Mouse (Mus musculus) midbrain, embryonic 14.5 days (tissue): ENCODE measurements around the gene Gm20388. TPM values are rescaled to one million over a fixed set of nuclear protein-coding genes. Genes with fewer than 3 reads are reported as not detected.

Source experiments
- ATAC-seq: fragments of 200-750 bp; cut with Nextera tagmentation; 2 replicates; pipeline ENCODE4 v1.8.0; 2017; ENCODE audit warnings: moderate number of reproducible peaks, moderate library complexity; ENCODE audit not compliant: low FRiP score, low TSS enrichment
- DNase-seq: peaks from one replicate; pipeline ENCODE4 v3.0.0-alpha.2; 2015
- H3K27ac ChIP-seq: fragments of 300-500 bp; sonication (generic); replicated peaks from 2 replicates; pipeline ENCODE4 v1.5.1; 2014; ENCODE audit warnings: mild to moderate bottlenecking, low read depth, low read length, moderate library complexity
- H3K27me3 ChIP-seq: fragments of 300-500 bp; sonication (generic); 2 replicates; pipeline ENCODE4 v1.6.1; 2014; ENCODE audit warnings: low read length, control low read depth, mixed read lengths; ENCODE audit not compliant: control insufficient read depth, insufficient read depth
- H3K36me3 ChIP-seq: fragments of 300-500 bp; sonication (generic); 2 replicates; pipeline ENCODE4 v1.6.1; 2014; ENCODE audit warnings: low read length, control low read depth; ENCODE audit not compliant: control insufficient read depth, insufficient read depth
- H3K4me1 ChIP-seq: fragments of 300-500 bp; sonication (generic); 2 replicates; pipeline ENCODE4 v1.6.1; 2014; ENCODE audit warnings: mild to moderate bottlenecking, antibody characterized with exemption, low read length, control low read depth; ENCODE audit not compliant: control insufficient read depth, insufficient read depth
- H3K4me2 ChIP-seq: fragments of 300-500 bp; sonication (generic); 2 replicates; pipeline ENCODE4 v1.6.1; 2014; ENCODE audit warnings: mild to moderate bottlenecking, low read length, moderate library complexity
- H3K4me3 ChIP-seq: fragments of 300-500 bp; sonication (generic); replicated peaks from 2 replicates; pipeline ENCODE4 v1.5.1; 2014; ENCODE audit warnings: low read depth, low read length
- H3K9ac ChIP-seq: fragments of 300-500 bp; sonication (generic); replicated peaks from 2 replicates; pipeline ENCODE4 v1.6.1; 2014; ENCODE audit warnings: mild to moderate bottlenecking, low read length, moderate library complexity
- H3K9me3 ChIP-seq: fragments of 300-500 bp; sonication (generic); 2 replicates; pipeline ENCODE4 v1.6.1; 2016; ENCODE audit warnings: low read length, control low read depth, mixed read lengths; ENCODE audit not compliant: control insufficient read depth
- WGBS: fragments of 180-500 bp; shearing (Covaris S2); extraction: QIAGEN DNeasy Blood & Tissue Kit; methylation state at CpG from one replicate; pipeline ENCODE4 v1.1.7; 2014; 5-methylcytosine and 5-hydroxymethylcytosine counted together
- polyA plus RNA-seq: library from polyadenylated mRNA; unstranded; fragments of >200 nt; fragmentation: Nextera tagmentation; extraction: Ambion mirVana; gene quantifications from 2 replicates; pipeline ENCODE4 v1.2.1, GENCODE M21; 2014

The Gm20388 gene
- polyA plus RNA-seq, 1 experiment from 2014 or later = 4.1 TPM

DNA sequence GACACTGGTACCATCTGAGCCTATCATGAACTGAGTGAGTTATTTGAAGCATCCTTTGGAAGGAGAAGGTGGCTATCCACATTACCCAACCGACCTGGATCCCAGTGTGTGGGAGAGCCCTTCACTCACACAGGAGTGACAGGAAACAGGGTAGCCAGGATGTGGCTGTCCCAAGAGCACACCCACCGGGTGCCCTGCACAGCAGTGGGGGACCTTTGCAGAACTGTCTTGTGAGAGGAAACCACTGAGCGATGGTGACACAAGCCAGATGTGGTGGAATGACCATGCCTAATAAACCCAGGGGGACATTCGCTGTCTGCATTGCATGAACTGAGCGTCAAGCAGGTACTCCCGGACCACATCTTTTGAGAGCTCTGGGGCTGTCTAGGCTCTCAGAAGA is 116.3 kb downstream of the Gm20388 start:
- H3K4me3 ChIP-seq = no peak overlapping the region
- H3K27ac ChIP-seq = no peak overlapping the region
- H3K9ac ChIP-seq = no peak overlapping the region
- no peak overlapping the region for H3K4me2 ChIP-seq
- no peaks in the 10 kb centered on the region for H3K9me3 ChIP-seq
- 89% methylated on average over 6 of the region's 6 CpGs for WGBS
- no peak for DNase-seq
- H3K4me1 ChIP-seq = no peaks in the 10 kb centered on the region
- H3K27me3 ChIP-seq = no peaks in the 10 kb centered on the region
- ATAC-seq = no peak
- no peaks in the 10 kb centered on the region for H3K36me3 ChIP-seq

DNA sequence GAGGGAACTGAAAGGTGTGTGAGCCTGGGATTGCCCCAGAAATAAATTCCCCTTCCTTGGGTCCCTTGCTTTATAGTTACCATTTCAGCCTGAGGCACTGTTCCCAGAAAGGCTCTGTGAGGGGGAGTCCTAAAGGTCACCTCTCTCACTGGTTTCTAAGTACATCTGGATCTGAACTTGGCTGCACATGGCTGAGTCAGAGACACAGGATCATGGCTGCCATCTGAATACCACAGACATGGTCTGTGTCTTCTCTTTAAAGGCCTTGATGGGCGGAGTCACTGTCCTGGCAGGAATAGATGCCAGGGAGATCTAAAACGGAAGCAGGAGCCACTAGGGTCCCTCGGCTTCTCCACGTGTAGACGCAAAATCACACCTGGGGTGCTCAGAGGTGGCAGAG is 119.8 kb downstream of the Gm20388 start:
- 78% methylated on average over 5 of the region's 5 CpGs for WGBS
- DNase-seq = no peak

DNA sequence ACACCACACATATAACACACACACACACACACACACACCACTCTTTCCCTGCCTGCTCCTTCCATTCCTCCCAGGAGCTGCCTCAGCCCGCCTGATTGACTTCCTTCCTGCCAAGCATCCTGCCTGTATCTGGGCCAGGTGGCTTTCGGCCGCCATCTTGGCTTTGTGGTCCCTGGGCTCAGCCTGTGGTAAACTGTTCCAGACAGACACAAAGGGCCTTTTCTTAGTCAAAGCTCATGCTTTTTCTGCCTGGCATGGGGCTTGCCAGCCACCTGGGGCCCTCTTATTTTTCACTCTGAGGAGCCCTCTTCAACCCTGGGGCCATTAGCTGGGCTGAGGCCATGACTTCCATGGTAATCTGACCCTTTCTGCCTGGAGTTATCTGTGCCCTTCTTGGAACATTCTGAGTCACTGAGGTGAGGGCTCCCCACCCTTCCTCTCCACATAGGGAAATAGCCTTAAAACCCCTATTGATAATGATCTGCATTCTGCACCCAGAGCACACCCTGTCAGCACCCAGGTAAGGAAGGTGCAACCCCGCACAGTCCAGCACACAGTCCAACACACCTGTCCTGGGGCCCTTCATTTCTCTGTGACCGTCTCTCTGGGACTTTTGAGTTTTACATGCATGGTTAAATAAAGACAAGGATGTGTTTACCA is 122.0 kb downstream of the Gm20388 start:
- no peaks in the 10 kb centered on the region for H3K27me3 ChIP-seq
- no peaks in the 10 kb centered on the region for H3K36me3 ChIP-seq
- H3K9ac ChIP-seq = no peak overlapping the region
- WGBS = 93% methylated on average over 5 of the region's 5 CpGs
- DNase-seq = no peak
- no peaks in the 10 kb centered on the region for H3K9me3 ChIP-seq
- no peak for ATAC-seq
- H3K27ac ChIP-seq = no peak overlapping the region
- H3K4me2 ChIP-seq = no peak overlapping the region
- no peak overlapping the region for H3K4me3 ChIP-seq
- H3K4me1 ChIP-seq = no peaks in the 10 kb centered on the region

More for the DNA sequence above, 119.8 kb downstream of the Gm20388 start:
- Histone ChIP-seq H3K36me3 (no peaks in the 10 kb centered on the region), H3K4me2 (no peak overlapping the region), H3K4me1 (no peaks in the 10 kb centered on the region), H3K9ac (no peak overlapping the region), H3K27ac (no peak overlapping the region), H3K27me3 (no peaks in the 10 kb centered on the region), H3K4me3 (no peak overlapping the region), H3K9me3 (no peaks in the 10 kb centered on the region)
- no peak for ATAC-seq

DNA sequence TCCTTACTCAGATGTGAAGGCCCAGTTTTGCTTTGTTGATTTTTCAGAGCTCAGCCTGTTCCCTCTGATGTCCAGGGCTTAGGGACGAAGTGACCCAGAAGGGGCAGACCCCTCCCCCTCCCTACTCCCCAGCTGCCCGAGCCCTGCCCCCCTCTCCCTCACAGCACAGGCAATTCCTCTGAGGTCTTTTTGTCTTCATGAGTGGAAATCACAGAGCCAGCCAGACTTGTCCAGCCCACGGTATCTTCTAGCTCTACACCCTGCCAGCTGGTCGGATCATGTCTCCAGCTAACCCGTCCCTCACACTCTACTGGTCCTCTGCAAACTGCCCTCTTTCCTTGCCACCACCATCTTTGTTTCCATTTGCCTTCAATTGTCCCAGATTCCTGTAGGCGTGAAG is 123.8 kb downstream of the Gm20388 start:
- Histone ChIP-seq H3K4me2 (no peak overlapping the region), H3K36me3 (no peaks in the 10 kb centered on the region), H3K4me3 (no peak overlapping the region), H3K27me3 (no peaks in the 10 kb centered on the region), H3K9me3 (no peaks in the 10 kb centered on the region), H3K9ac (no peak overlapping the region), H3K4me1 (no peaks in the 10 kb centered on the region), H3K27ac (no peak overlapping the region)
- DNase-seq (no peak), ATAC-seq (no peak)
- WGBS = 31% methylated on average over 6 of the region's 6 CpGs

DNA sequence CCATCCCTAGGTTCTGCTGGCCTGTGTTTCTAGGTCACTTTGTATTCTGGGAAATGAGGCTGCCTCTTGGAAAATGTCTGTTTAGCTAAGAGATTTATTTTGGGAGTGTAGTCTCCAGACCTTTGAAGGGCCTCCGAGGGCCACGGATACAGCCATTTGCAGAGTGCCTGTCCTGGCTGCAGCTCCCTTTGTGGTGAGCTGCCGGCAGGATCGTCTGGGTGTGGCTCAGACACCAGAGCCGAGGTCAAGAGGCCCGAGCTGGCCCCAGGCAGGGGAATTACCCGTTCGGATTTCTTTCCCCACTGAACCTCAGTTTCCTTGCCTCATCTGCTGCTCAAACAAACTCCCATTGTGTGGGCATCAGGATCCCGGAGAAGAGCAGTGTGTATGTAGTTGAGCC is 125.5 kb downstream of the Gm20388 start:
- DNase-seq (no peak), ATAC-seq (no peak)
- WGBS = 32% methylated on average over 9 of the region's 9 CpGs
- Histone ChIP-seq H3K27me3 (no peaks in the 10 kb centered on the region), H3K9ac (no peak overlapping the region), H3K27ac (no peak overlapping the region), H3K4me2 (no peak overlapping the region), H3K4me1 (no peaks in the 10 kb centered on the region), H3K4me3 (no peak overlapping the region), H3K36me3 (no peaks in the 10 kb centered on the region), H3K9me3 (no peaks in the 10 kb centered on the region)

DNA sequence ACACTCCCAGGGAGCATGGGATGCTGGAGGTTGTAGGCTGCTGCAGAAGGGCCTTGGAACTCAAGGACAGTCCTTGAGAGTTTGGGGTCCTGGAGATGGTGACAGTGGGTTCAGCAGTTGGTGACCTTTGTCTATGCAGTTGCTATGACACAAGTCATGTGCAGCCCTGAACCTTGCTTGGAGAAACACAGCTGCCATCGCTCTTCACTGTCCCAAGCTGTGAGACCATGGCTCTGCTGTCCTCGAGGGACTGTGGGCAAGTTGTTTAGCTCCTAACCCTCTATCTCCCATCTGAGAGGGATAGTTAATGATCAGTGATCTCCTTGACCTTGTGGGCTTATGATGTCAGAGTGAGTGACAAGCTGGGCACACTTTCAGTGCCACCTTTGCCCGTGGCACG is 125.9 kb downstream of the Gm20388 start:
- Histone ChIP-seq H3K4me3 (no peak overlapping the region), H3K4me1 (no peaks in the 10 kb centered on the region), H3K27ac (no peak overlapping the region), H3K36me3 (no peaks in the 10 kb centered on the region), H3K9me3 (no peaks in the 10 kb centered on the region), H3K27me3 (no peaks in the 10 kb centered on the region), H3K4me2 (no peak overlapping the region), H3K9ac (no peak overlapping the region)
- DNase-seq (no peak), ATAC-seq (no peak)
- WGBS = 89% methylated on average over 4 of the region's 4 CpGs

DNA sequence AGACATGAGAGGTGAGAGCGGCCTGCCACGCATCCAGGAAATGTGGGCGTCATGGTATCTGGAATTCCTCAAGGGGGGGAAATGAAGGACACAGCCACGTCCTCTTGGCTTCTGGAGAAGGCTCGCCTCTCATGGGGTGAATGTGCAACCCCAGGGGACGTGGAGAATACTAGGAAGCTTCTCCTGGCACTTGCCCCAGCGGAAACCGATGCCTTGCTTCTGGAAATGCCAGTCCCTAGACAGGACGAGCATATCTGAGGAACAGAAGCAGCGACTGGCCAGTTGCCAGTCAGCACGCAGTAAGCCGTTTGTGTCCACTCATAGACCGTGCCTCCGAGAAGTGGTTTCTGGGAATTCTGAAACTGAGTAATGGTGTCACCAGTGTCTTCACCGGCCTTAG is 126.6 kb downstream of the Gm20388 start:
- DNase-seq (peak; percentile 19), ATAC-seq (no peak)
- Histone ChIP-seq H3K4me1 (no peaks in the 10 kb centered on the region), H3K27me3 (no peaks in the 10 kb centered on the region), H3K4me2 (no peak overlapping the region), H3K27ac (no peak overlapping the region), H3K9me3 (no peaks in the 10 kb centered on the region), H3K36me3 (no peaks in the 10 kb centered on the region), H3K4me3 (no peak overlapping the region), H3K9ac (no peak overlapping the region)
- 89% methylated on average over 15 of the region's 15 CpGs for WGBS

DNA sequence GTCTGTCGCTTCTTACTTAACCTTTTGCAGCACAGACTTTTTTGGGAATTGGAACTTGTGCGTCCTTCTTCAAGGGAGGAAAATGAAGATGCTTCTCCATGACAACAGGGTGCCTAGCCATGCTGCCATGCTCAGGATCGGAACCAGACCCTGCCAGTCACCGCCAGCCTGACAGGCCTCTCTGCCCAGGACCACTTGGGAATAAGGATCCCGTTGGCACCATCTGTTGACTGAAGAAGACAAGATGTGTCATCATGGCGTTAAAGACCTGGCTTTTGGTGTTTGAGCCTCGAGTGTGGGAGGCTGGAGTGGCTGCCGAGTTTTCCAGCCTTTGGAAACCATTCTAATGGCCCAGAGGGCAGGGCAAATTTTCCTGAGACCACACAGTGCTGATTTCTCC is 127.0 kb downstream of the Gm20388 start:
- Histone ChIP-seq H3K4me1 (no peaks in the 10 kb centered on the region), H3K27ac (no peak overlapping the region), H3K36me3 (no peaks in the 10 kb centered on the region), H3K4me2 (no peak overlapping the region), H3K9me3 (no peaks in the 10 kb centered on the region), H3K27me3 (no peaks in the 10 kb centered on the region), H3K9ac (no peak overlapping the region), H3K4me3 (no peak overlapping the region)
- no peak for ATAC-seq
- WGBS = 85% methylated on average over 8 of the region's 8 CpGs
- no peak for DNase-seq

DNA sequence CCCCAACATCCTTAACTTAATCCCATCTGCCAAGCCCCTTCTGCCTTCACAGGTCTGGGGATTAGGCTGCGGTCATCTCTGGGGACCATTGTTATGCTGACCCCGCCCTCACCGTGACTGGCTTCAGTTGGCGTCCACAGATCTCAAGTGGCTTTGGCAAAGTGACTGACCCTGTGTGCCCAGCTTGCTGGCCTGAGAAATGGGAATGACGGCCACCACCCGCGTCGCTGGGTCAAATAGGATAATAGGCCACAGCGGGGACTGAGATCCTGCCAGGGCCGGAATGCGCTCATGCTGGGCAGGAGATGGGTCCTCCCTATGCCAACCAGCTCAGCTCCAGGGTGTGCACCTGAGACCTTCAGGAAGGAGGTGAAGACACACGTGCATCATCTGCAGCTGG is 128.1 kb downstream of the Gm20388 start:
- no peak for DNase-seq
- no peak for ATAC-seq
- 87% methylated on average over 12 of the region's 12 CpGs for WGBS

More for the DNA sequence above, 128.1 kb downstream of the Gm20388 start:
- H3K27ac ChIP-seq = no peak overlapping the region
- H3K4me3 ChIP-seq = no peak overlapping the region
- no peak overlapping the region for H3K4me2 ChIP-seq
- no peaks in the 10 kb centered on the region for H3K9me3 ChIP-seq
- H3K9ac ChIP-seq = no peak overlapping the region
- no peaks in the 10 kb centered on the region for H3K27me3 ChIP-seq
- H3K4me1 ChIP-seq = no peaks in the 10 kb centered on the region
- no peaks in the 10 kb centered on the region for H3K36me3 ChIP-seq
